8 mouse cellular contexts compared by ENCODE assay signal in the genomic region with DNA sequence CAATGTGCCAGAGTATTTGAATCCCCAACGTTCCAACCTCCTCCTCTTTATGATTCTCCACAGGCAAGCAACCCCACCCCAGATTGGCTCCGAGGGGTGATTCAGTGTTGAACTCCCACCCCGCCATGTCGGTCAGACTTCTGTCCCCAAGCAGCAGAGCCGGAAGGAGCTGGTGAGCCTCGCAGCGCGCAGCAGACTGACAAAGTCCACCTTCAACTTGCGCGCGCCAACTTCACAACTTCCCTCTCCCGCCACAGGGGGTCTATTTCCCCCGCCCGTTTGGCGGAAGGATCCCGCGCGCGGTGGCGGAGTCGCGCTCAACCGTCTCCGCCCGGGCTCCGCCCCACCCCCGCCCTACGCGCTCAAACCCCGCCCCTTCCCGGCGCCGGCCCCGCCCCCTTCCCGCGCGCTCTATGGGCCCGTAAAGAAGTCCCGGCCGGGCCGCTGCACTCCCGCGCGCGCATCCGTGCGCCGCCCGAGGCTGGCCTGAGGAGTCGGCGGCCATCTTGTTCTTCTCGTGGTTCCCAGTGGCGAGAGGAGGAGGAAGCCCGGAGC. TPM values are rescaled to one million over a fixed set of nuclear protein-coding genes. Genes with fewer than 3 reads are reported as not detected.
A peak's percentile ranks its signal among the peaks of the same experiment; 100 is the strongest.
DNase-seq lines count a peak whose midpoint lies in the region; ATAC-seq and TF ChIP-seq lines count a peak whose summit lies in the region.

Gene Ppp1cc, plus strand, starts transcription at position 452 of the 555 bp plus-strand sequence.

- peak within 1 kb of the TSS; percentile 74 for H3K4me3 ChIP-seq in erythroblast, embryonic 14.5 days (replicated peaks)
- peak within 1 kb of the TSS; percentile 97 for H3K4me3 ChIP-seq in heart, embryonic 13.5 days
- peak within 1 kb of the TSS; percentile 84 to 93 for H3K4me3 ChIP-seq in liver, embryonic 14.5 days (ENCODE audit: insufficient read depth in 1 of 2, low read depth in 2 of 2, low read length in 2 of 2)
- peak within 1 kb of the TSS; percentile 99 for H3K4me3 ChIP-seq in neural tube, embryonic 11.5 days (ENCODE audit: low read depth, low read length)
- peak within 1 kb of the TSS; percentile 84 for H3K4me3 ChIP-seq in stomach, postnatal 0 days (ENCODE audit: low read depth, low read length)

- H3K4me2 ChIP-seq in heart, embryonic 13.5 days: peak within 1 kb of the TSS; percentile 86
- peak within 1 kb of the TSS; percentile 96 for H3K4me2 ChIP-seq in liver, embryonic 14.5 days (ENCODE audit: low read depth)
- peak within 1 kb of the TSS; percentile 58 for H3K4me2 ChIP-seq in neural tube, embryonic 11.5 days (ENCODE audit: low read depth)
- H3K4me2 ChIP-seq in stomach, postnatal 0 days (replicated peaks; ENCODE audit: low read depth): peak within 1 kb of the TSS; percentile 73

- peak within 1 kb of the TSS; percentile 88 for H3K27ac ChIP-seq in heart, embryonic 13.5 days (replicated peaks)
- H3K27ac ChIP-seq in liver, embryonic 14.5 days: peak within 1 kb of the TSS; percentile 47
- H3K27ac ChIP-seq in neural tube, embryonic 11.5 days (ENCODE audit: low read depth, low read length): peak within 1 kb of the TSS; percentile 57; the same call in 1 of the 2 replicates
- peak within 1 kb of the TSS; percentile 84 for H3K27ac ChIP-seq in stomach, postnatal 0 days (replicated peaks)

- DNase-seq in CD4-positive helper T cell, adult 2 months (ENCODE audit: low read depth, low spot score): peak; percentile 96
- peak; percentile 98 for DNase-seq in brain, embryonic 14.5 days (ENCODE audit: low read depth)
- peak; percentile 97 for DNase-seq in kidney, postnatal 10 days
- peak; percentile 85 to 86 (median 86) for DNase-seq in liver, embryonic 14.5 days (ENCODE audit: low read depth in 3 of 3, low spot score in 3 of 3)
- peak; percentile 96 for DNase-seq in neural tube, embryonic 11.5 days (ENCODE audit: low spot score)
- DNase-seq in stomach, postnatal 0 days (ENCODE audit: low spot score): peak; percentile 98

- no peaks in the 10 kb centered on the region; the same call in 1 of the 2 replicates for H3K27me3 ChIP-seq in erythroblast, embryonic 14.5 days (ENCODE audit: control insufficient read depth)
- no peaks in the 10 kb centered on the region for H3K27me3 ChIP-seq in heart, embryonic 13.5 days (replicated peaks)
- H3K27me3 ChIP-seq in liver, embryonic 14.5 days (ENCODE audit: control insufficient read depth, insufficient read depth, low read length): no peaks in the 10 kb centered on the region
- H3K27me3 ChIP-seq in neural tube, embryonic 11.5 days (ENCODE audit: control insufficient read depth, insufficient read depth, low read length): no peaks in the 10 kb centered on the region
- H3K27me3 ChIP-seq in stomach, postnatal 0 days (ENCODE audit: control insufficient read depth, insufficient read depth, low read length): no peaks in the 10 kb centered on the region

- TF ChIP-seq POLR2A in brain, embryonic 14.5 days (IDR thresholded peaks at IDR 0.05; ENCODE audit: borderline replicate concordance, extremely low read depth, insufficient read depth, insufficient read length, poor library complexity, severe bottlenecking): peak; percentile 28; the same call in 1 of the 2 replicates

- TF ChIP-seq CTCF in brain, embryonic 14.5 days (IDR thresholded peaks at IDR 0.05; ENCODE audit: borderline replicate concordance, extremely low read depth, insufficient read depth, insufficient read length): peak; percentile 37; the same call in 1 of the 2 replicates
- TF ChIP-seq CTCF in liver, embryonic 14.5 days (IDR thresholded peaks at IDR 0.05; ENCODE audit: low read depth): peak; percentile 53
- peak; percentile 54 for TF ChIP-seq CTCF in stomach, postnatal 0 days (IDR thresholded peaks at IDR 0.05; ENCODE audit: low read depth)

- WGBS in heart, embryonic 13.5 days: 1% methylated on average over 54 of the region's 54 CpGs
- 1% methylated on average over 42 of the region's 54 CpGs for WGBS in liver, embryonic 14.5 days (ENCODE audit: insufficient replicate concordance)
- under 1% methylated on average over 48 of the region's 54 CpGs for WGBS in neural tube, embryonic 11.5 days
- WGBS in stomach, postnatal 0 days: under 1% methylated on average over 37 of the region's 54 CpGs

- peaks cover 38% of the 10 kb centered on the region for H3K36me3 ChIP-seq in erythroblast, embryonic 14.5 days (ENCODE audit: control insufficient read depth)
- H3K36me3 ChIP-seq in heart, embryonic 13.5 days: peaks cover 31% of the 10 kb centered on the region
- H3K36me3 ChIP-seq in liver, embryonic 14.5 days (replicated peaks; ENCODE audit: control insufficient read depth, insufficient read depth, low read depth): peaks cover 27% of the 10 kb centered on the region
- no peaks in the 10 kb centered on the region; the same call in 1 of the 2 replicates for H3K36me3 ChIP-seq in neural tube, embryonic 11.5 days (ENCODE audit: control insufficient read depth, insufficient read depth, low read length)
- H3K36me3 ChIP-seq in stomach, postnatal 0 days (ENCODE audit: control insufficient read depth, insufficient read depth, low read length): 0 out of 2 replicates have a peak, but pooled peaks cover 2% of the 10 kb centered on the region

- H3K9ac ChIP-seq in heart, embryonic 13.5 days: peak within 1 kb of the TSS; percentile 99
- H3K9ac ChIP-seq in liver, embryonic 14.5 days (replicated peaks): peak within 1 kb of the TSS; percentile 98
- H3K9ac ChIP-seq in neural tube, embryonic 11.5 days (ENCODE audit: low read length): peak within 1 kb of the TSS; percentile 94
- peak within 1 kb of the TSS; percentile 96 for H3K9ac ChIP-seq in stomach, postnatal 0 days (ENCODE audit: low read length)

- no peaks in the 10 kb centered on the region for H3K9me3 ChIP-seq in erythroblast, embryonic 14.5 days (ENCODE audit: control insufficient read depth, low read length)
- H3K9me3 ChIP-seq in heart, embryonic 13.5 days: no peaks in the 10 kb centered on the region
- no peaks in the 10 kb centered on the region for H3K9me3 ChIP-seq in liver, embryonic 14.5 days (ENCODE audit: control insufficient read depth, low read length)
- no peaks in the 10 kb centered on the region for H3K9me3 ChIP-seq in neural tube, embryonic 11.5 days (ENCODE audit: control insufficient read depth, low read length)
- no peaks in the 10 kb centered on the region for H3K9me3 ChIP-seq in stomach, postnatal 0 days (ENCODE audit: control insufficient read depth, low read length)

- peak; percentile 87 for ATAC-seq in heart, embryonic 13.5 days (ENCODE audit: extremely low read depth, insufficient number of reproducible peaks, low FRiP score, low TSS enrichment)
- ATAC-seq in liver, embryonic 14.5 days (ENCODE audit: insufficient read depth): peak; percentile 93
- peak; percentile 90 for ATAC-seq in neural tube, embryonic 11.5 days (ENCODE audit: insufficient read depth, low FRiP score, low TSS enrichment)
- ATAC-seq in stomach, postnatal 0 days (ENCODE audit: low FRiP score, low TSS enrichment): peak; percentile 94

- peaks cover 57% of the 10 kb centered on the region for H3K4me1 ChIP-seq in erythroblast, embryonic 14.5 days (ENCODE audit: control insufficient read depth)
- H3K4me1 ChIP-seq in heart, embryonic 13.5 days: peaks cover 56% of the 10 kb centered on the region
- peaks cover 20 to 46% of the 10 kb centered on the region in 2 experiments for H3K4me1 ChIP-seq in liver, embryonic 14.5 days (replicated peaks; ENCODE audit: control insufficient read depth in 2 of 2, insufficient read depth in 2 of 2, low read length in 1 of 2)
- H3K4me1 ChIP-seq in neural tube, embryonic 11.5 days (ENCODE audit: control insufficient read depth, insufficient read depth, low read length): peaks cover 28% of the 10 kb centered on the region
- peaks cover 8% of the 10 kb centered on the region; the same call in 1 of the 2 replicates for H3K4me1 ChIP-seq in stomach, postnatal 0 days (replicated peaks; ENCODE audit: control insufficient read depth, insufficient read depth)

- peak; percentile 37; the same call in 1 of the 2 replicates for TF ChIP-seq EP300 in liver, embryonic 14.5 days (IDR thresholded peaks at IDR 0.05; ENCODE audit: low read depth)
- no peak for TF ChIP-seq EP300 in stomach, postnatal 0 days (optimal IDR thresholded peaks at IDR 0.05)

RNA-seq across cellular contexts. Expression of gene Ppp1cc, which starts in this region (rescaled TPM):
- 270 and 345 TPM in 2 replicates for polyA plus RNA-seq in brain, embryonic 14.5 days (2012; rRNA removed)
- 12.7 and 13.8 TPM in 2 replicates for polyA plus RNA-seq in erythroblast, embryonic 14.5 days (2012)
- 190 and 219 TPM in 2 replicates for polyA plus RNA-seq in heart, embryonic 13.5 days (2015; fragmentation: Nextera tagmentation; extraction: Ambion mirVana)
- 84.5 and 119 TPM in 2 replicates for polyA plus RNA-seq in liver, embryonic 14.5 days (2012; rRNA removed)
- 139 and 165 TPM in 2 replicates for polyA plus RNA-seq in liver, embryonic 14.5 days (2014; fragmentation: Nextera tagmentation; extraction: Ambion mirVana)
- polyA plus RNA-seq in neural tube, embryonic 11.5 days (2014; fragmentation: Nextera tagmentation; extraction: Ambion mirVana): 325 and 339 TPM in 2 replicates
- polyA plus RNA-seq in stomach, postnatal 0 days (2015; fragmentation: Nextera tagmentation; extraction: Ambion mirVana): 104 and 112 TPM in 2 replicates

Comparison
In these comparisons a context has a peak if more than half of its experiments do, and no peak if none do; other contexts are left out.
1. Peak in every context shown above with its lines: DNase-seq, ATAC-seq, H3K4me3 ChIP-seq and H3K27ac ChIP-seq.